Mouse (Mus musculus) heart, postnatal 0 days (tissue): ENCODE data around the gene Cyp4f13.

Experiments used
- CTCF ChIP-seq: IDR thresholded peaks from 2 replicates; pipeline ENCODE4 v1.5.1; 2016; ENCODE audit warnings: antibody characterized with exemption, control low read depth, low read depth
- EP300 ChIP-seq: IDR thresholded peaks from 2 replicates; pipeline ENCODE4 v1.6.1; 2016; ENCODE audit warnings: antibody characterized with exemption, low read depth

DNA sequence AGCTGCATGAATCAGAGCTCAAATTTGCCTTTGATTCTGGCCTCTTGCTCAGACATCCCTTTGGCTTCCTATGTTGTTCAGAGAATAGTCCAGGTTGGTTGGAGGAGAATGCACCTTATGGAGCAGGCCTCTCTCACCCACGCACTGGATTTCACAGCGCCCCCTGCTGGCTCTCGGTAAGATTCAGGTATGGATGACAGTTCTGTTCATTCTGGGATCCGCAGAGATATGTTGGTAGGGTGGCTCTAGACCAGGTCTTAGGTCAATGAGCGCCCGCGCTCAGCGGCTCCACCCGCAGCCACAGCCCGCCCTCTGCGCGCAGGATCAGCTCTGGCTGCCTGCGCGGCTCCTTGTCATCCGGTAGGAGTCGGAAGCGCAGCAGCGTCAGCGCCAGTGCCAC lies 42.0 kb downstream of the Cyp4f13 start:
- TF ChIP-seq CTCF (peak; percentile 56), EP300 (no peak)
